Mouse (Mus musculus) neural tube, embryonic 13.5 days (tissue): Measurements from ENCODE around the gene Dgkz. TPM values are rescaled to one million over a fixed set of nuclear protein-coding genes. Genes with fewer than 3 reads are reported as not detected.

Experiments
- ATAC-seq: fragments of 200-750 bp; cut with Nextera tagmentation; 2 replicates; pipeline ENCODE4 v1.8.0; 2017; ENCODE audit warnings: low read depth, mild to moderate bottlenecking, moderate TSS enrichment, moderate library complexity
- H3K27ac ChIP-seq: fragments of 300-500 bp; sonication (generic); replicated peaks from 2 replicates; pipeline ENCODE4 v1.5.1; 2015; ENCODE audit warnings: moderate library complexity, mild to moderate bottlenecking, inconsistent platforms
- H3K27me3 ChIP-seq: fragments of 300-500 bp; sonication (generic); 2 replicates; pipeline ENCODE4 v1.6.1; 2015; ENCODE audit warnings: mild to moderate bottlenecking, inconsistent platforms
- H3K36me3 ChIP-seq: fragments of 300-500 bp; sonication (generic); 2 replicates; pipeline ENCODE4 v1.6.1; 2015; ENCODE audit warnings: mild to moderate bottlenecking, inconsistent platforms
- H3K4me1 ChIP-seq: fragments of 300-500 bp; sonication (generic); replicated peaks from 2 replicates; pipeline ENCODE4 v1.6.1; 2015; ENCODE audit warnings: inconsistent platforms
- H3K4me2 ChIP-seq: fragments of 300-500 bp; sonication (generic); 2 replicates; pipeline ENCODE4 v1.6.1; 2015; ENCODE audit warnings: inconsistent platforms, mild to moderate bottlenecking, moderate library complexity
- H3K4me3 ChIP-seq: fragments of 300-500 bp; sonication (generic); 2 replicates; pipeline ENCODE4 v1.5.1; 2015; ENCODE audit warnings: mild to moderate bottlenecking, inconsistent platforms
- H3K9ac ChIP-seq: fragments of 300-500 bp; sonication (generic); 2 replicates; pipeline ENCODE4 v1.6.1; 2015; ENCODE audit warnings: moderate library complexity, mild to moderate bottlenecking, inconsistent platforms
- H3K9me3 ChIP-seq: fragments of 300-500 bp; sonication (generic); 2 replicates; pipeline ENCODE4 v1.6.1; 2016; ENCODE audit warnings: inconsistent platforms
- WGBS: fragments of 180-500 bp; shearing (Covaris S2); methylation state at CpG from one replicate; pipeline ENCODE4 v1.1.7; 2015; 5-methylcytosine and 5-hydroxymethylcytosine counted together
- polyA plus RNA-seq: library from polyadenylated mRNA; unstranded; fragments of >200 nt; fragmentation: Nextera tagmentation; extraction: Ambion mirVana; gene quantifications from 2 replicates; pipeline ENCODE4 v1.2.1, GENCODE M21; 2015

Gene Dgkz
- polyA plus RNA-seq, 1 experiment from 2014 or later: 38.8 TPM

DNA sequence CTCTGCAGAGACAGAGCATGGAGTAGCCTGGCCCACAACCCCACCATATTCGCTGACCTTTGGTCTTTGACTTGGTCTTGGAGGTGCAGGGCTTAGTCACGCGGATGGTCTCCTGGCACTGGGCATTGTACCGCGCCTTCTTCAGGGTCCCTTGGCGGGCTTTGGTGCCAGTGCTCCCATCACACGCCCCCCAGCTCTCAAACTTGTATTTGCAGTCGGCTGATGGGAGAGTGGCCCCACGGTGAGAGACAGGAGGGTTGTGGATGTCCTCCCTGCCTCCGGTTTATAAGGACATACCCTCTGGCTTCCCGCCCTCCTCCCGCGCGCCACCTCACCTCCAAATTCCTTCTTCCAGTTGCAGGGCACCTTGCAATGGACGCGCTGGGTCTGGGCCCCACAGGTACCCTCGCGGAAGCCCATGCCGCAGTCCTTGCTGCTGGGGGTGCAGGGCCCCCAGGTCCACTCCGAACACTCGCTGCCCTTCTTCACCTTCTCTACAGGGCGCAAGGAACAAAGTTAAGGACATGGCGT, 44.8 kb downstream of the Dgkz start:
- Histone ChIP-seq H3K27me3 (no peaks in the 10 kb centered on the region; the same call in 1 of the 2 replicates), H3K36me3 (peaks cover 21% of the 10 kb centered on the region), H3K9ac (peak overlapping the region; percentile 90), H3K27ac (peak overlapping the region; percentile 88), H3K4me2 (peak overlapping the region; percentile 86), H3K9me3 (no peaks in the 10 kb centered on the region), H3K4me3 (peak overlapping the region; percentile 67), H3K4me1 (peaks cover 56% of the 10 kb centered on the region)
- 4% methylated on average over 23 of the region's 23 CpGs for WGBS
- no peak; the same call in 1 of the 2 replicates for ATAC-seq

DNA sequence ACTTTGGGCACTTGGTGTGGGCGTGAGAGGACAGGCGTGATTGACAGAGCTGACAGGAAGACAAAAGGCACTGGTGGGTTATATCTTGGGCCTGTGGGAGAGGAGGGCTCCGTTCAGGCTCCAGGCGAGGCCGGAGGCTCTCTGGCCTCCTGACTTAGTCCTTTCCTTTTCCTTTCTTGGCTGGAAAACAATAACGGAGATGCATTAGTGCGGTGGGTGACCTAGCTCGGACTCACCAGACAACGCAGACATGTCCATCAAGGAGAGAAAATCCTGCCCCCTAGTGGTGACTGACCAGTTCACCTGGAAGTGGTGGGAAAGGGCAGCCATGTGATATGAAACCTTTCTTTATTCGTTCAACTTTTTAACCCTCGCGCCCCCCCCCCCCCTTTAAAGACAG, 45.7 kb downstream of the Dgkz start:
- peak overlapping the region; percentile 67 for H3K4me3 ChIP-seq
- H3K27me3 ChIP-seq: peaks cover 7% of the 10 kb centered on the region
- peak overlapping the region; percentile 86 for H3K4me2 ChIP-seq
- H3K4me1 ChIP-seq: peaks cover 56% of the 10 kb centered on the region
- 6% methylated on average over 12 of the region's 12 CpGs for WGBS
- H3K9ac ChIP-seq: peak overlapping the region; percentile 90
- peak overlapping the region; percentile 33; the same call in 1 of the 2 replicates for H3K27ac ChIP-seq
- no peaks in the 10 kb centered on the region for H3K9me3 ChIP-seq
- ATAC-seq: no peak
- peaks cover 13% of the 10 kb centered on the region; the same call in 1 of the 2 replicates for H3K36me3 ChIP-seq

DNA sequence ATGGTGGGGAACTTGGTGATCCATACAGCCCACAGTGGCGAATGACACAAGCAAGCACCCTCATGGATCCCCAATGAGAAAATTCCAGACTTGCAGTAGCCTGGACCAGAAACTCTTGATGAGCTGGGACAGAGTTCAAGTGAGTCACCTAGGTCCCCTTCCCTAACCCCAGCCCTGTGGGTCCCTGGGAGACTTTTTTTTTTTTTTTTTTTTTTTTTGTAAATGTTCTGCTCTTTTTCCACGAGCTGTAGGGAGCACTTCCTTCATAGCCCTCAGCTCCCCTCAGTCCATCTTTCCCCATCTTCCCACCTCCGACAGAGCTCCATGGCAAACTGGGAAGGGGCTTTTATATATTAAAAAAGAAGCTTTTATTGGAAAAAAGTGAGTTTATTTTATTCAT, 46.2 kb downstream of the Dgkz start:
- ATAC-seq: no peak
- peak overlapping the region; percentile 86 for H3K4me2 ChIP-seq
- H3K4me3 ChIP-seq: peak overlapping the region; percentile 67
- peaks cover 8% of the 10 kb centered on the region; the same call in 1 of the 2 replicates for H3K36me3 ChIP-seq
- peaks cover 11% of the 10 kb centered on the region for H3K27me3 ChIP-seq
- peak overlapping the region; percentile 90 for H3K9ac ChIP-seq
- peaks cover 56% of the 10 kb centered on the region for H3K4me1 ChIP-seq
- 0 out of 2 replicates have a peak overlapping the region, but pooled peaks have one; percentile 33 for H3K27ac ChIP-seq
- WGBS: 52% methylated on average over 3 of the region's 3 CpGs
- H3K9me3 ChIP-seq: no peaks in the 10 kb centered on the region

DNA sequence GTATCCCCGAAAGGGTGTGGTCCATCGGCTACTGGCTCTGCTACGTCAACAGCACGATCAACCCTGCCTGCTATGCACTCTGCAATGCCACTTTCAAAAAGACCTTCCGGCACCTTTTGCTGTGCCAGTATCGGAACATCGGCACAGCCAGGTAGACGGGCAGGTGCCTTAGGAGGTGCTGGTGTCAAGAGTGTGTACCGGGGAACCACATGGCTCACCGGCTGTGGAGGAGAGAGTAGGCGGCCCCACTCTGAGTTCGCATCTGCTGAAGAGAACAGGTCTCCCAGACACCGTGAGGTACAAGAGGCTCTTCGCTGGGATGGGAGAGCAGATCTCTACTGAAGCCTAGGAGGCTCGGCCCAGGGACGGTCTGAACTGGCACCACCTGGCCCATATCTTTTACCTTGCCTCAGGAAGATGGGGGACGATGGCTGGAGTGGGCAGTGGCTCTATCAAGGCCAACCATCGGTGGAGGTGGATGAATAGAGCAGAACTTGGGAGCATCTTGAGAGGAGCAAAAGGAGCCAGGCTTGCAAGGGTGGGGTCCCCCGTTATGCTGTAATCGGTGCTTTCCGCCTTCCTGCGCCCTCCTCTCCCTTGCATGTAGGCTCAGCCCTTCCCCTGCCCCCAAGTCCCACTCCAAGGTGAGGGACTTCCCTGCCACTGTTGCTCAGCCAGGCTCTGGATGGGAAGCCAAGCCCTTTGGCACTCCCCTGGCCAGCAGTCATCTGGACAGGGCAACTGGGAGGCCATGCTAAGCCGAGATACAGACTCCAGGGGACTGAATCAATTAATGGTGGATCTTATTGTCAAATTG, 46.9 kb downstream of the Dgkz start:
- no peak for ATAC-seq
- no peaks in the 10 kb centered on the region for H3K9me3 ChIP-seq
- no peak overlapping the region for H3K9ac ChIP-seq
- no peak overlapping the region for H3K4me3 ChIP-seq
- peaks cover 19% of the 10 kb centered on the region for H3K27me3 ChIP-seq
- 0 out of 2 replicates have a peak, but pooled peaks cover 1% of the 10 kb centered on the region for H3K36me3 ChIP-seq
- peaks cover 58% of the 10 kb centered on the region for H3K4me1 ChIP-seq
- H3K4me2 ChIP-seq: no peak overlapping the region
- H3K27ac ChIP-seq: no peak overlapping the region
- 71% methylated on average over 23 of the region's 23 CpGs for WGBS

DNA sequence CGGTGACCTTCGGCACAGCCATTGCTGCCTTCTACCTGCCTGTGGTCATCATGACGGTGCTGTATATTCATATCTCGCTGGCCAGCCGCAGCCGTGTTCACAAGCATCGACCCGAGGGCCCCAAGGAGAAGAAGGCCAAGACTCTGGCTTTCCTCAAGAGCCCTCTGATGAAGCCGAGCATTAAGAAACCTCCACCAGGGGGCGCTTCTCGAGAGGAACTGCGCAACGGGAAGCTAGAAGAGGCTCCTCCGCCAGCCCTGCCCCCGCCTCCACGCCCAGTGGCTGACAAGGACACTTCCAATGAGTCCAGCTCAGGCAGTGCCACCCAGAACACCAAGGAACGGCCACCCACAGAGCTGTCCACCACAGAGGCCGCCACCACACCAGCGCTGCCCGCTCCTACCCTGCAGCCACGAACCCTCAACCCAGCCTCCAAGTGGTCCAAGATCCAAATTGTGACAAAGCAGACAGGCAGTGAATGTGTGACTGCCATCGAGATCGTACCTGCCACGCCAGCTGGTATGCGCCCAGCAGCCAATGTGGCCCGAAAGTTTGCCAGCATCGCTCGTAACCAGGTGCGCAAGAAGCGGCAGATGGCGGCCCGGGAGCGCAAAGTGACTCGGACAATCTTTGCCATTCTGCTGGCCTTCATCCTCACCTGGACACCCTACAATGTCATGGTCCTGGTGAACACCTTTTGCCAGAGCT, 47.7 kb downstream of the Dgkz start:
- 41% methylated on average over 34 of the region's 34 CpGs for WGBS

DNA sequence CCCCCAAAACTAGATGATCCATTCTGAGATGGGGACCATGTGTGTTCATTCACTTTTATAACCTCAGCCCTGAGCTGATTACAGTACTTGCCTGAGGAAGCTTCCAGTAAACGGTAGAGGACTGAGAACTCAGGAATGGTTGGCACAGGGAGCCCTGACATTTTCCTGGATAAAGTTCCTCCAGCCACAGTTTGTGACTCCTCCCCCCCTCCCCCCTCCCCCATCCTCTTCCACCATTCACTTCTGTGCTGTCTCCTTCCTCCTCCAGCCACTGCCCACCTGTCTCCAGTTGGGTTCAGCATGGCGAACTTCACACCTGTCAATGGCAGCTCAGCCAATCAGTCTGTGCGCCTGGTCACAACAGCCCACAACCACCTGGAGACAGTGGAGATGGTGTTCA, 48.7 kb downstream of the Dgkz start, which contains the start of gene Chrm4:
Chrm4 (plus strand) TSS at position 301 of the 400 bp plus-strand sequence.
- Histone ChIP-seq H3K27ac (no peak within 1 kb of the TSS), H3K4me3 (no peak within 1 kb of the TSS), H3K4me2 (peak within 1 kb of the TSS; percentile 22; the same call in 1 of the 2 replicates), H3K9ac (no peak within 1 kb of the TSS), H3K4me1 (peaks cover 60% of the 10 kb centered on the region), H3K27me3 (peaks cover 36% of the 10 kb centered on the region), H3K36me3 (no peaks in the 10 kb centered on the region), H3K9me3 (no peaks in the 10 kb centered on the region)
- 95% methylated on average over 3 of the region's 3 CpGs for WGBS
- no peak for ATAC-seq

More for the DNA sequence above, 47.7 kb downstream of the Dgkz start:
- Histone ChIP-seq H3K9ac (no peak overlapping the region), H3K4me3 (no peak overlapping the region), H3K4me2 (peak overlapping the region; percentile 22; the same call in 1 of the 2 replicates), H3K27ac (no peak overlapping the region), H3K4me1 (peaks cover 60% of the 10 kb centered on the region), H3K36me3 (no peaks in the 10 kb centered on the region), H3K9me3 (no peaks in the 10 kb centered on the region), H3K27me3 (peaks cover 26% of the 10 kb centered on the region)
- ATAC-seq: no peak

DNA sequence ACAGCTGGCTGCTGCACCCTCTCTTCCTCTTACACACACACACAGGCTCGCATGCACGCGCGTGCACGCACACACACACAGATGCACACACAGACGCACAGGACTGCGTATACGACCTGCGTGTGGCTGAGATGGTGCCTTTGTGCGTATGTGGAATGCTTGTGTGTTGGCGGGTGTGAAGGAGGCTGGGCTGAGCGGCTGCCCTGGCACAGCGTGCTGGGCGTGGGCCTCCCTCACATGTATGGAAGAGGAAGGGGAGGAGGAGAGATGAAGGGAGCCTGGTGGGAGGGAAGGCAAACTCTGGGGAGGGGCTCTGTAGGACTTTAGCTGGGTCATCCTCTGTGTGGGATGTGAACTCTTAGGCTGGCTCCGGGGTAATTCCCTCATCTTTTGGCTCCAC, 50.2 kb downstream of the Dgkz start:
- Histone ChIP-seq H3K27me3 (peaks cover 52% of the 10 kb centered on the region), H3K4me1 (peaks cover 55% of the 10 kb centered on the region), H3K36me3 (no peaks in the 10 kb centered on the region), H3K27ac (no peak overlapping the region), H3K4me2 (no peak overlapping the region), H3K9ac (no peak overlapping the region), H3K9me3 (no peaks in the 10 kb centered on the region), H3K4me3 (no peak overlapping the region)
- ATAC-seq: no peak
- WGBS: 86% methylated on average over 15 of the region's 15 CpGs

DNA sequence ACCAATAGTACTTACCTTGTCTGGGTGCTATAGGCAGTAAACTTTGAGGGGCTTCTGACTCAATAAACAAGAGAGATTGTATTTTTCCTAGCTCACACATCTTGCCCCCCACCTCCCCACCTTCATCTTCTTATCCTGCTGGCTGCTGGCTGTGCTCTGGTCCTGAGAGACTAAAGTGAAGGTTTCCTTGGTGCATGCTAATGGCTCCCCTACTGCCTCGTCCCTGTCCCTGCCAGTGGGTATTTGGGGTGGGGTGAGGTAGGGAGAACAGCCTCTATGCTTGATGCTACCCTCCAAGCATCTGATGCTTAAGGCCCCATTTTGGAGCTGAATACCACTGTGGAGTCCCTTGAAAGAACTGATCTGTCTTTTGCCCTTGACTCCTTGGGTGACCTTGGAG, 50.9 kb downstream of the Dgkz start:
- H3K4me2 ChIP-seq: no peak overlapping the region
- H3K4me1 ChIP-seq: peaks cover 48% of the 10 kb centered on the region
- no peaks in the 10 kb centered on the region; the same call in 1 of the 2 replicates for H3K36me3 ChIP-seq
- H3K4me3 ChIP-seq: no peak overlapping the region
- H3K9me3 ChIP-seq: no peaks in the 10 kb centered on the region
- WGBS: 70% methylated on average over 1 of the region's 1 CpGs
- H3K9ac ChIP-seq: no peak overlapping the region
- no peak overlapping the region for H3K27ac ChIP-seq
- ATAC-seq: no peak
- peaks cover 59% of the 10 kb centered on the region for H3K27me3 ChIP-seq

DNA sequence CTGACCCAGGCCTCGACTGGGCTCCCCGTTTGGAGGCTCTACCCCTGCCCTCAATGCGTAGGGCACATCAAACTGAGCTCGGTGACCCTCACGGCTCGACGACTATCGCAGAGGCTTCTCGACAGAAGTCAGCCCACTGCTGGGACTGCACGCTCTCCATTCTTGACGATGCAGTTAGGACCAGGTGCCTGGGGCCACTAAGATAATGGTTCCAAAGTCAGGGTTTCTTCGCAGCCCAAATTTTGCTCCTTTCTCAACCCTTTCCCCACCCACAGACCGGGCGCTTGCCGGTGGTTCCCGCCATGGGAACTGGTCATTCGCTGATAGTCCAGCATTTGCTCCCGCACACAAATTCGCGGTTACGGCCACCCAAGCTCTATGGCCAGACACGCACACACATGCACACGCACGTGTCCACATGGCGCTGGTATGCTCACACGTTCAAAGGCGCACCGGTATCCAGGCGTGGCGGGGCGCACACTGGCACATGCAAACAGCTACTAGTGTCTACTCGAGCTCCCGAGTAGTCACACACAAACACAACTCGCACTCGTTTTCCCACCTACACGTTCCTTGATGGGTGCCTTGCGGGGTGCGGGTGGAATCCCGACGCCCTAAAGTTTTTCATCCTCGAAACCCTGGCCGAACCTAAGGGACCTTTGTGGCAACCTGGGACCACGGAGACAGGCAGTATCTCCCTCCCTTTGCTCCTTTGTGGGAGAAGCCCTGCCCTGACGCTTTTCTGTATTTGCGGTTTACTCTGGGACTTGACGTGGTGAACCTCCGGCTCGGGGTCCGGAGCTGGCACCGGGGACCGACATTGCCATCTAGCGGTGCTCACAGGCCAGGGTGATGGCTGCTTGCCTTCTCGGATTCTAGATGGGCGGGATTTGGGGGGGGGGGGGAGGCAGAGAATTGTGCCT, 52.0 kb downstream of the Dgkz start:
- 6% methylated on average over 54 of the region's 54 CpGs for WGBS
- Histone ChIP-seq H3K36me3 (peaks cover 4% of the 10 kb centered on the region), H3K9me3 (no peaks in the 10 kb centered on the region), H3K9ac (no peak overlapping the region), H3K4me2 (peak overlapping the region; percentile 77), H3K27ac (no peak overlapping the region), H3K4me1 (peaks cover 38% of the 10 kb centered on the region), H3K27me3 (peaks cover 63% of the 10 kb centered on the region), H3K4me3 (peak overlapping the region; percentile 52)
- 0 out of 2 replicates have a peak, but pooled peaks have one; percentile 21 for ATAC-seq

DNA sequence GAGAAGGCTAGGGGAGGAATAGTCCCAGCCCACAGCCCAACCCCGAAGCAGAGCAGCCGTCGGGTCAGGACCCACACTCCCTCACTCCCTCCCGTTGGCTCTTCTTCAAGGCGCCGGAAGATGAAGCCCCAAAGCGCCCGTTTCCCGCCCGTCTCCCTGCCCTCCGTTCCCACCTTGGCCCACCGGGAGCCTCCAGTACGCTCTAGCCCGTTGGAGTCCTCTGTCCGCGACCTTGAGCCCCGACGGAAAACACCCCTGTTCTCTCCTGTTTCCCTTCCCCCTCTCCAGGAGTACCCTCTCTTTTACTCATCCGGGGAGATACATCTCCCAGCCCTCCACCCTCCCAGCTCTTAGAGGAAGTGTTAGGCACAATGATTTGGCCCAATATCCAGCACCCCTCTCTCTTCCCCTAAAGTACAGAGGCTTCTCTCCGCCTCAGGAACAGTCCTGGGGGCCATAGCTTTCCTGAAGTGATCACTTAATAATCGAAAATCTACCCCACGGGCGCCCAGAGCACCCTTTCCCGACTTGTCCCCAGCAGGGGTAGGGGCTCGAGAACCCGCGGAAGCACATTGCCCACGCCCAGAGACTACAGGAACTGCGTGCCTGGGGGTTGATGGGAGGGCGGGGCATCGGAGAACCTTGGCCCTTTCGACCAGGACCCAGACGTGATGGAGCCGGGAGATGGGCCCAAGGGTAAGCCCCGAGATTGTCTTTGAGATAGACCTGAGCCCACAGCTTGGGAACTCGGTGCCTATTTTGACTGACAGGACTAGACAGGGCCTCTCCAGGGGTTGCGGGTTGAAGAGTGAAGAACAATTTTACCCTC, 52.9 kb downstream of the Dgkz start:
- WGBS: 3% methylated on average over 37 of the region's 37 CpGs
- Histone ChIP-seq H3K4me1 (peaks cover 33% of the 10 kb centered on the region), H3K27me3 (peaks cover 63% of the 10 kb centered on the region), H3K4me2 (peak overlapping the region; percentile 77), H3K36me3 (peaks cover 13% of the 10 kb centered on the region), H3K4me3 (peak overlapping the region; percentile 52), H3K9ac (peak overlapping the region; percentile 65), H3K27ac (no peak overlapping the region), H3K9me3 (no peaks in the 10 kb centered on the region)
- ATAC-seq: no peak
